Mouse (Mus musculus): Measurements from ENCODE around the gene Anapc5.

GRCm38 (mm10) chr5:122811364-122812079 is 9.6 kb downstream of the Anapc5 start:
- TF ChIP-seq CTCF (IDR thresholded peaks at IDR 0.05) (peak; percentile 81), EP300 (IDR thresholded peaks at IDR 0.05) (no peak)

All from lung, postnatal 0 days (tissue).